8 mouse cellular contexts compared by ENCODE assay signal in the genomic region with DNA sequence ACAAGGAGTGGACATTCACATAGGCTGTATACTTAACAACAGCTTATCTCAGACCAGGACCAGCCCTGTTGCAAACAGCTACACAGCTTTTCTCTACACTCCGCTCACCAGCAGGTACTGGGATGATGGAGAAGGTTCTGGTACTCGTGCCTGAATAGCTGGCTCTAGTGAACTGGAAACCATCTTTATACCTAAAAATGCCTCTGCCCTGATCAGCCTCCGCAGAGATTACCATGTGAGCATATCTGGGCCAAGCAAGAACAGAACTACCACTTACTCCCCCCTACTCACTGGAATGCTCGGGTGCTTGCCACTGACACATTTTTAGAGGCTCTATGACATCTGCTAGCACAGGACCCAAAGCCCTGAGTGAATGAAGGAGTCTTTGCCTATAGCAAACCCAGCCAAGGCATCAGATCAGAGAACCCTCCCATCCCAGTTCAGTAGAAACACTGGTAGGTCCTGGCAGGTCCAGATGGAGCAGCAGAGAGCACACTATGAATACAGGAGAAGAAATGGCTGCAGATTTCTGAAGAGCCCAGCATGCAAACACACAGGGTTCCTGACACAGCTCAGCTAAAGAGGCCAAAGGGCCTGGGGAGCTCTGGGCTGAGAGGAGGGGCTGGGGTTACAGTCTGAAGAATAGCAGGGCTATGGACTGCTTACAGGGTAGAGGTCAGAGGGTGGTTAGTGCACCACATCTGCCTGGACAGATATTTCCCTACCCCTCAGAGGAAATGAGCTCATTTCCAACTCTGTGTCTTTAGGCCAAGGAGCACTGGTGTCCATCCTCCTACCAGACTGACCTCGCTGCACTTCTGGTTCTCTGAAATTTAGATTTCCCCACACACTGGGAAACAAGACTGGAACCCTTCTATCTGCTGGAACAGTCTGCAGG. TPM values are rescaled to one million over a fixed set of nuclear protein-coding genes. Genes with fewer than 3 reads are reported as not detected.
A peak's percentile ranks its signal among the peaks of the same experiment; 100 is the strongest.
DNase-seq lines count a peak whose midpoint lies in the region; ATAC-seq and TF ChIP-seq lines count a peak whose summit lies in the region.

No protein-coding gene starts in this region.

- no peak overlapping the region for H3K4me2 ChIP-seq in forebrain, postnatal 0 days (ENCODE audit: low read depth)
- no peak overlapping the region for H3K4me2 ChIP-seq in forebrain, embryonic 11.5 days (ENCODE audit: low read depth, low read length, severe bottlenecking)
- no peak overlapping the region for H3K4me2 ChIP-seq in embryonic facial prominence, embryonic 13.5 days
- no peak overlapping the region for H3K4me2 ChIP-seq in liver, postnatal 0 days (ENCODE audit: low read depth, low read length)

- no peak for TF ChIP-seq EP300 in liver, postnatal 0 days (IDR thresholded peaks at IDR 0.05; ENCODE audit: low read depth)

- H3K27me3 ChIP-seq in forebrain, postnatal 0 days (ENCODE audit: insufficient read depth, low read length): no peaks in the 10 kb centered on the region
- H3K27me3 ChIP-seq in forebrain, embryonic 11.5 days (ENCODE audit: control insufficient read depth, insufficient read depth, low read length): no peaks in the 10 kb centered on the region
- H3K27me3 ChIP-seq in embryonic facial prominence, embryonic 13.5 days: no peaks in the 10 kb centered on the region
- no peaks in the 10 kb centered on the region for H3K27me3 ChIP-seq in liver, postnatal 0 days (ENCODE audit: insufficient read depth, low read length)

- peak; percentile 32 for TF ChIP-seq CTCF in forebrain, postnatal 0 days (IDR thresholded peaks at IDR 0.05; ENCODE audit: low read depth)
- no peak for TF ChIP-seq CTCF in lung, adult 2 months (IDR thresholded peaks at IDR 0.05; ENCODE audit: insufficient read depth, low read length)
- TF ChIP-seq CTCF in liver, postnatal 0 days (IDR thresholded peaks at IDR 0.05; ENCODE audit: low read depth): peak; percentile 24; the same call in 1 of the 2 replicates

- no peak for TF ChIP-seq POLR2A in lung, adult 2 months (IDR thresholded peaks at IDR 0.05; ENCODE audit: borderline replicate concordance, extremely low read depth, low read depth, low read length)

- 90% methylated on average over 5 of the region's 5 CpGs for WGBS in forebrain, postnatal 0 days
- 91% methylated on average over 5 of the region's 5 CpGs for WGBS in forebrain, embryonic 11.5 days
- 73% methylated on average over 5 of the region's 5 CpGs for WGBS in lung, adult 2 months
- 85% methylated on average over 5 of the region's 5 CpGs for WGBS in embryonic facial prominence, embryonic 13.5 days
- WGBS in liver, postnatal 0 days (ENCODE audit: insufficient replicate concordance): 82% methylated on average over 5 of the region's 5 CpGs

- ATAC-seq in forebrain, postnatal 0 days: peak; percentile 69
- no peak for ATAC-seq in forebrain, embryonic 11.5 days (replicated peaks; ENCODE audit: low FRiP score)
- ATAC-seq in embryonic facial prominence, embryonic 13.5 days (ENCODE audit: insufficient number of reproducible peaks, insufficient read depth, low FRiP score, low TSS enrichment, low read depth): no peak
- peak; percentile 43 for ATAC-seq in liver, postnatal 0 days

- H3K36me3 ChIP-seq in forebrain, postnatal 0 days (ENCODE audit: insufficient read depth): no peaks in the 10 kb centered on the region
- H3K36me3 ChIP-seq in forebrain, embryonic 11.5 days (ENCODE audit: control insufficient read depth, insufficient read depth, low read length): no peaks in the 10 kb centered on the region
- H3K36me3 ChIP-seq in embryonic facial prominence, embryonic 13.5 days: 0 out of 2 replicates have a peak, but pooled peaks cover 10% of the 10 kb centered on the region
- H3K36me3 ChIP-seq in liver, postnatal 0 days (replicated peaks; ENCODE audit: insufficient read depth, low read length): peaks cover 3% of the 10 kb centered on the region; the same call in 1 of the 2 replicates

- no peak overlapping the region for H3K9ac ChIP-seq in forebrain, postnatal 0 days
- no peak overlapping the region for H3K9ac ChIP-seq in forebrain, embryonic 11.5 days (ENCODE audit: low read length)
- H3K9ac ChIP-seq in embryonic facial prominence, embryonic 13.5 days: 0 out of 2 replicates have a peak overlapping the region, but pooled peaks have one; percentile 6
- no peak overlapping the region for H3K9ac ChIP-seq in liver, postnatal 0 days (replicated peaks)

- no peaks in the 10 kb centered on the region for H3K9me3 ChIP-seq in forebrain, postnatal 0 days (ENCODE audit: low read length)
- H3K9me3 ChIP-seq in forebrain, embryonic 11.5 days (ENCODE audit: control insufficient read depth, low read length): no peaks in the 10 kb centered on the region
- H3K9me3 ChIP-seq in embryonic facial prominence, embryonic 13.5 days: no peaks in the 10 kb centered on the region
- no peaks in the 10 kb centered on the region for H3K9me3 ChIP-seq in liver, postnatal 0 days (ENCODE audit: low read length)

- no peak overlapping the region for H3K27ac ChIP-seq in forebrain, postnatal 0 days (ENCODE audit: low read depth, low read length)
- H3K27ac ChIP-seq in forebrain, embryonic 11.5 days (ENCODE audit: low read depth, low read length): no peak overlapping the region
- H3K27ac ChIP-seq in embryonic facial prominence, embryonic 13.5 days: no peak overlapping the region
- peak overlapping the region; percentile 49; the same call in 1 of the 2 replicates for H3K27ac ChIP-seq in liver, postnatal 0 days (ENCODE audit: low read depth)

- no peak overlapping the region for H3K4me3 ChIP-seq in forebrain, postnatal 0 days (ENCODE audit: low read depth, low read length)
- no peak overlapping the region for H3K4me3 ChIP-seq in forebrain, embryonic 11.5 days (ENCODE audit: low read depth, low read length)
- no peak overlapping the region for H3K4me3 ChIP-seq in lung, adult 2 months (replicated peaks; ENCODE audit: extremely low read depth, low read depth, low read length)
- H3K4me3 ChIP-seq in embryonic facial prominence, embryonic 13.5 days: no peak overlapping the region
- H3K4me3 ChIP-seq in liver, postnatal 0 days (ENCODE audit: low read depth, low read length): no peak overlapping the region

- DNase-seq in forebrain, postnatal 0 days: no peak
- DNase-seq in forebrain, embryonic 11.5 days (ENCODE audit: low spot score): no peak
- DNase-seq in lung, adult 2 months: peak; percentile 7
- no peak for DNase-seq in lung, postnatal 14 days
- no peak for DNase-seq in liver, postnatal 0 days
- DNase-seq in ovary, adult 18-20 months (ENCODE audit: low spot score): no peak
- DNase-seq in urinary bladder, postnatal 10 days (ENCODE audit: low spot score): no peak

- no peaks in the 10 kb centered on the region for H3K4me1 ChIP-seq in forebrain, postnatal 0 days (ENCODE audit: insufficient read depth)
- H3K4me1 ChIP-seq in forebrain, embryonic 11.5 days (replicated peaks; ENCODE audit: control insufficient read depth, insufficient read depth, low read length): no peaks in the 10 kb centered on the region; the same call in 1 of the 2 replicates
- peaks cover 50% of the 10 kb centered on the region for H3K4me1 ChIP-seq in lung, adult 2 months (ENCODE audit: control insufficient read depth, insufficient read depth, low read length)
- peaks cover 22% of the 10 kb centered on the region; the same call in 1 of the 2 replicates for H3K4me1 ChIP-seq in embryonic facial prominence, embryonic 13.5 days
- peaks cover 18% of the 10 kb centered on the region for H3K4me1 ChIP-seq in liver, postnatal 0 days (ENCODE audit: insufficient read depth)

RNA-seq across cellular contexts. Expression of a gene that starts 14.3 kb away (rescaled TPM):
- total RNA-seq in forebrain, postnatal 0 days (2014; rRNA removed): 5.6 and 15.4 TPM in 2 replicates
- 5.6 and 5.8 TPM in 2 replicates for polyA plus RNA-seq in forebrain, postnatal 0 days (2015; fragmentation: Nextera tagmentation; extraction: Ambion mirVana)
- 44.3 and 45.5 TPM in 2 replicates for polyA plus RNA-seq in forebrain, embryonic 11.5 days (2014; fragmentation: Nextera tagmentation; extraction: Ambion mirVana)
- polyA plus RNA-seq in lung, adult 2 months (2012; rRNA removed): 79.4 and 80.3 TPM in 2 replicates
- 23.0 and 25.7 TPM in 2 replicates for polyA plus RNA-seq in embryonic facial prominence, embryonic 13.5 days (2015; fragmentation: Nextera tagmentation; extraction: Ambion mirVana)
- polyA plus RNA-seq in liver, postnatal 0 days (2015; fragmentation: Nextera tagmentation; extraction: Ambion mirVana): 15.2 and 17.2 TPM in 2 replicates

RNA-seq across cellular contexts. Expression of a gene that starts 53.1 kb away (rescaled TPM):
- total RNA-seq in forebrain, postnatal 0 days (2014; rRNA removed): 86.1 and 101 TPM in 2 replicates
- polyA plus RNA-seq in forebrain, postnatal 0 days (2015; fragmentation: Nextera tagmentation; extraction: Ambion mirVana): 77.3 and 85.9 TPM in 2 replicates
- polyA plus RNA-seq in forebrain, embryonic 11.5 days (2014; fragmentation: Nextera tagmentation; extraction: Ambion mirVana): 80.7 and 91.7 TPM in 2 replicates
- 6.3 and 7.8 TPM in 2 replicates for polyA plus RNA-seq in lung, adult 2 months (2012; rRNA removed)
- polyA plus RNA-seq in embryonic facial prominence, embryonic 13.5 days (2015; fragmentation: Nextera tagmentation; extraction: Ambion mirVana): 80.0 and 80.1 TPM in 2 replicates
- 14.1 and 15.0 TPM in 2 replicates for polyA plus RNA-seq in liver, postnatal 0 days (2015; fragmentation: Nextera tagmentation; extraction: Ambion mirVana)

RNA-seq across cellular contexts. Expression of a gene that starts 59.7 kb away (rescaled TPM):
- 36.8 and 38.2 TPM in 2 replicates for total RNA-seq in forebrain, postnatal 0 days (2014; rRNA removed)
- polyA plus RNA-seq in forebrain, postnatal 0 days (2015; fragmentation: Nextera tagmentation; extraction: Ambion mirVana): 21.1 and 32.9 TPM in 2 replicates
- 34.9 and 40.6 TPM in 2 replicates for polyA plus RNA-seq in forebrain, embryonic 11.5 days (2014; fragmentation: Nextera tagmentation; extraction: Ambion mirVana)
- 7.8 and 12.2 TPM in 2 replicates for polyA plus RNA-seq in lung, adult 2 months (2012; rRNA removed)
- 46.0 and 48.8 TPM in 2 replicates for polyA plus RNA-seq in embryonic facial prominence, embryonic 13.5 days (2015; fragmentation: Nextera tagmentation; extraction: Ambion mirVana)
- 13.0 and 15.5 TPM in 2 replicates for polyA plus RNA-seq in liver, postnatal 0 days (2015; fragmentation: Nextera tagmentation; extraction: Ambion mirVana)

Comparison
In these comparisons a context has a peak if more than half of its experiments do, and no peak if none do; other contexts are left out.
1. ATAC-seq: peak in forebrain, postnatal 0 days (single experiment) and liver, postnatal 0 days (single experiment); none in forebrain, embryonic 11.5 days (single experiment) and embryonic facial prominence, embryonic 13.5 days (single experiment).